Mouse (Mus musculus) midbrain, embryonic 11.5 days (tissue): Measurements from ENCODE around the gene Gsk3a. TPM values are rescaled to one million over a fixed set of nuclear protein-coding genes. Genes with fewer than 3 reads are reported as not detected.

Experiments used
- ATAC-seq: fragments of 200-750 bp; cut with Nextera tagmentation; 2 replicates; pipeline ENCODE4 v1.8.0; 2017; ENCODE audit warnings: moderate TSS enrichment, moderate library complexity; ENCODE audit not compliant: low FRiP score
- DNase-seq: peaks from one replicate; pipeline ENCODE4 v3.0.0; 2015; ENCODE audit warnings: low spot score; ENCODE audit errors: missing footprints
- H3K27ac ChIP-seq: fragments of 300-500 bp; sonication (generic); 2 replicates; pipeline ENCODE4 v1.5.1; 2014; ENCODE audit warnings: low read depth, low read length
- H3K27me3 ChIP-seq: fragments of 300-500 bp; sonication (generic); 2 replicates; pipeline ENCODE4 v1.6.1; 2014; ENCODE audit warnings: mild to moderate bottlenecking, low read length, moderate library complexity, mixed read lengths; ENCODE audit not compliant: control insufficient read depth, insufficient read depth
- H3K36me3 ChIP-seq: fragments of 300-500 bp; sonication (generic); 2 replicates; pipeline ENCODE4 v1.6.1; 2014; ENCODE audit warnings: mild to moderate bottlenecking, low read length, moderate library complexity, mixed read lengths; ENCODE audit not compliant: control insufficient read depth, insufficient read depth
- H3K4me1 ChIP-seq: fragments of 300-500 bp; sonication (generic); 2 replicates; pipeline ENCODE4 v1.6.1; 2014; ENCODE audit warnings: low read length; ENCODE audit not compliant: control insufficient read depth, insufficient read depth
- H3K4me2 ChIP-seq: fragments of 300-500 bp; sonication (generic); 2 replicates; pipeline ENCODE4 v1.6.1; 2014; ENCODE audit warnings: mild to moderate bottlenecking, moderate library complexity
- H3K4me3 ChIP-seq: fragments of 300-500 bp; sonication (generic); 2 replicates; pipeline ENCODE4 v1.5.1; 2014; ENCODE audit warnings: low read depth, low read length
- H3K9ac ChIP-seq: fragments of 300-500 bp; sonication (generic); 2 replicates; pipeline ENCODE4 v1.6.1; 2014; ENCODE audit warnings: low read length
- H3K9me3 ChIP-seq: fragments of 300-500 bp; sonication (generic); 2 replicates; pipeline ENCODE4 v1.6.1; 2016; ENCODE audit warnings: low read length; ENCODE audit not compliant: control insufficient read depth
- WGBS: fragments of 180-500 bp; shearing (Covaris S2); extraction: QIAGEN DNeasy Blood & Tissue Kit; methylation state at CpG from one replicate; pipeline ENCODE4 v1.1.7; 2014; 5-methylcytosine and 5-hydroxymethylcytosine counted together
- polyA plus RNA-seq: library from polyadenylated mRNA; unstranded; fragments of >200 nt; fragmentation: Nextera tagmentation; extraction: Ambion mirVana; gene quantifications from 2 replicates; pipeline ENCODE4 v1.2.1, GENCODE M21; 2014

Gene Gsk3a
- polyA plus RNA-seq, 1 experiment from 2014 or later: 14.6 TPM

- no peak overlapping the region for H3K4me3 ChIP-seq
- no peak overlapping the region for H3K4me2 ChIP-seq
- peaks cover 25% of the 10 kb centered on the region for H3K4me1 ChIP-seq
- DNase-seq (no peak), ATAC-seq (no peak)
- no peaks in the 10 kb centered on the region for H3K9me3 ChIP-seq
- no peak overlapping the region for H3K27ac ChIP-seq
- 89% methylated on average over 20 of the region's 20 CpGs for WGBS
- H3K27me3 ChIP-seq: no peaks in the 10 kb centered on the region
- H3K9ac ChIP-seq: no peak overlapping the region; the same call in 1 of the 2 replicates
- H3K36me3 ChIP-seq: peaks cover 15% of the 10 kb centered on the region; the same call in 1 of the 2 replicates
These were observed 8.6 kb upstream of the Gsk3a start for GRCm38 (mm10) chr7:25246079-25246758.

- Histone ChIP-seq H3K4me2 (no peak overlapping the region), H3K27me3 (no peaks in the 10 kb centered on the region), H3K4me1 (peaks cover 22% of the 10 kb centered on the region), H3K4me3 (no peak overlapping the region), H3K9me3 (no peaks in the 10 kb centered on the region), H3K9ac (no peak overlapping the region), H3K27ac (no peak overlapping the region), H3K36me3 (peaks cover 15% of the 10 kb centered on the region; the same call in 1 of the 2 replicates)
- WGBS: 92% methylated on average over 30 of the region's 30 CpGs
- DNase-seq: no peak
- no peak for ATAC-seq
These were observed 7.1 kb upstream of the Gsk3a start for GRCm38 (mm10) chr7:25244562-25245369.

GRCm38 (mm10) chr7:25243361-25243760 lies 5.7 kb upstream of the Gsk3a start:
- H3K27ac ChIP-seq: no peak overlapping the region
- no peaks in the 10 kb centered on the region for H3K9me3 ChIP-seq
- peaks cover 15% of the 10 kb centered on the region; the same call in 1 of the 2 replicates for H3K36me3 ChIP-seq
- no peaks in the 10 kb centered on the region for H3K27me3 ChIP-seq
- ATAC-seq: no peak
- no peak overlapping the region for H3K4me3 ChIP-seq
- peaks cover 17% of the 10 kb centered on the region for H3K4me1 ChIP-seq
- no peak overlapping the region for H3K4me2 ChIP-seq
- H3K9ac ChIP-seq: no peak overlapping the region
- WGBS: 93% methylated on average over 4 of the region's 4 CpGs
- DNase-seq: no peak

- no peak for ATAC-seq
- WGBS: 39% methylated on average over 2 of the region's 2 CpGs
- H3K4me1 ChIP-seq: peaks cover 9% of the 10 kb centered on the region
- H3K4me3 ChIP-seq: no peak overlapping the region
- no peak overlapping the region for H3K4me2 ChIP-seq
- no peak overlapping the region for H3K27ac ChIP-seq
- no peaks in the 10 kb centered on the region for H3K9me3 ChIP-seq
- H3K9ac ChIP-seq: no peak overlapping the region
- no peaks in the 10 kb centered on the region for H3K27me3 ChIP-seq
- DNase-seq: peak; percentile 83
- H3K36me3 ChIP-seq: peaks cover 15% of the 10 kb centered on the region; the same call in 1 of the 2 replicates
These were observed 3.4 kb upstream of the Gsk3a start for GRCm38 (mm10) chr7:25241062-25241461.

- Histone ChIP-seq H3K27ac (no peak overlapping the region), H3K9ac (no peak overlapping the region), H3K36me3 (peaks cover 15% of the 10 kb centered on the region; the same call in 1 of the 2 replicates), H3K4me2 (no peak overlapping the region), H3K27me3 (no peaks in the 10 kb centered on the region), H3K4me3 (no peak overlapping the region), H3K4me1 (peaks cover 13% of the 10 kb centered on the region), H3K9me3 (no peaks in the 10 kb centered on the region)
- 64% methylated on average over 7 of the region's 7 CpGs for WGBS
- DNase-seq (no peak), ATAC-seq (no peak)
These were observed 3.0 kb upstream of the Gsk3a start for GRCm38 (mm10) chr7:25240631-25241030.

GRCm38 (mm10) chr7:25238829-25239623 lies 1.4 kb upstream of the Gsk3a start:
- no peaks in the 10 kb centered on the region for H3K27me3 ChIP-seq
- peaks cover 3% of the 10 kb centered on the region; the same call in 1 of the 2 replicates for H3K36me3 ChIP-seq
- DNase-seq: peak; percentile 93
- no peaks in the 10 kb centered on the region for H3K9me3 ChIP-seq
- H3K9ac ChIP-seq: peak overlapping the region; percentile 2; the same call in 1 of the 2 replicates
- H3K27ac ChIP-seq: peak overlapping the region; percentile 25; the same call in 1 of the 2 replicates
- H3K4me2 ChIP-seq: peak overlapping the region; percentile 71
- peaks cover 15% of the 10 kb centered on the region for H3K4me1 ChIP-seq
- ATAC-seq: peak; percentile 52
- peak overlapping the region; percentile 96 for H3K4me3 ChIP-seq
- 5% methylated on average over 30 of the region's 30 CpGs for WGBS

- peak; percentile 93 for ATAC-seq
- Histone ChIP-seq H3K9me3 (no peaks in the 10 kb centered on the region), H3K4me2 (peak overlapping the region; percentile 71), H3K36me3 (peaks cover 5% of the 10 kb centered on the region; the same call in 1 of the 2 replicates), H3K4me1 (peaks cover 15% of the 10 kb centered on the region), H3K27me3 (no peaks in the 10 kb centered on the region), H3K9ac (peak overlapping the region; percentile 97), H3K4me3 (peak overlapping the region; percentile 96), H3K27ac (0 out of 2 replicates have a peak overlapping the region, but pooled peaks have one; percentile 52)
- DNase-seq: peak; percentile 99
- under 1% methylated on average over 23 of the region's 23 CpGs for WGBS
These were observed 510 bp upstream of the Gsk3a start for GRCm38 (mm10) chr7:25238015-25238706.

- Histone ChIP-seq H3K27ac (no peak overlapping the region), H3K4me1 (peaks cover 15% of the 10 kb centered on the region), H3K27me3 (no peaks in the 10 kb centered on the region), H3K36me3 (peaks cover 16% of the 10 kb centered on the region), H3K4me3 (no peak overlapping the region), H3K4me2 (no peak overlapping the region), H3K9me3 (no peaks in the 10 kb centered on the region), H3K9ac (no peak overlapping the region)
- DNase-seq: peak; percentile 19
- WGBS: 96% methylated on average over 5 of the region's 5 CpGs
- no peak for ATAC-seq
These were observed 2.1 kb downstream of the Gsk3a start for GRCm38 (mm10) chr7:25235526-25235925.
